Mouse (Mus musculus) retina, adult 2 months (tissue): ENCODE measurements at regions not wholly inside any gene's neighbourhood (a gene's known extent, or its start where the extent isn't known, plus 50 kb on each side); places are given as distances from the start of the nearest gene placed in this dataset.

ENCODE experiments used
- DNase-seq: peaks from one replicate; pipeline ENCODE4 v3.0.0-alpha.2; 2012; ENCODE audit warnings: low read depth, low spot score

GRCm38 (mm10) chr9:12492890-12493618 is 752.6 kb downstream of the Jrkl start:
- DNase-seq, result no peak

GRCm38 (mm10) chr9:12457810-12458209 is 787.8 kb downstream of the Jrkl start:
- no peak for DNase-seq

DNA sequence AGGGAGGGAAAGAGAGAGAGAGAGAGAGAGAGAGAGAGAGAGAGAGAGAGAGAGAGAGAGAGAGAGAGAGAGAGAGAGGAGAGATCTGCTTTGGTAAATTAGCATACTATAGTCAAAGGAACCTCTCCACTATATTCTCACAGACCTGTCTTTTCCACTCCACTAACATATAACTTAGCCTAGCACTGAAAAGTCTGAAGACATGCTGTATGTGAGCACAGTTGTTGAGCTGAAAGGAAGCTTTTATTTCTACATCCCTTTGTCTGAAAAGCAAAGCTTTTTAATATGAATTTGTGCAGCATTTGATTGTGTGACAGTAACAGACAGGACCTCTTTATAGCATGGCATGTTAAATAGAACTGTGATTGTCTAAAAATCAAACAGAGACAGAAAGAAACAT is 788.9 kb downstream of the Jrkl start:
- no peak for DNase-seq

- DNase-seq, result no peak
Observed at GRCm38 (mm10) chr9:12434171-12434570, 811.5 kb downstream of the Jrkl start.

- DNase-seq, result no peak
Observed at GRCm38 (mm10) chr9:12421906-12422305, 823.7 kb downstream of the Jrkl start.

DNA sequence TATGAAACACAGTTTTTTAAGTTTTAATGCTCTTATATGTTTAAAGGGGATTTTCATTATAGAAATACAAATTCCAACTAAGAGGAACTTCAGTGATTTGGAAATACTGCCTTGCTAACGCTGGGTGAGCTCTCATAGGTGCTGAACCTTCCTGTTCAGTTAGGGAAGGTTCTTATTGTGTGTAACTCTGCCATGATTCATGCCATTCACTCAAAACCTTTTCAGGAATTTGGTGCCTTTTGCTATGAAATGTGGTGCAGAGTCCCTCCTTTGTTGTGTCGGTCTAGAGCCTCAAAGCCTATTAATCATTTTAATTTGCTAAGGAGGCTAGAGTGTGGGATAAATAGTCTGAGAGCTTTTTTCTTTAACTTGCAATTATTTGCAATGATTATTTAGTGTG is 837.1 kb downstream of the Jrkl start:
- no peak for DNase-seq

- peak; percentile 6 for DNase-seq
Observed at GRCm38 (mm10) chr9:12404185-12404584, 841.4 kb downstream of the Jrkl start.

DNA sequence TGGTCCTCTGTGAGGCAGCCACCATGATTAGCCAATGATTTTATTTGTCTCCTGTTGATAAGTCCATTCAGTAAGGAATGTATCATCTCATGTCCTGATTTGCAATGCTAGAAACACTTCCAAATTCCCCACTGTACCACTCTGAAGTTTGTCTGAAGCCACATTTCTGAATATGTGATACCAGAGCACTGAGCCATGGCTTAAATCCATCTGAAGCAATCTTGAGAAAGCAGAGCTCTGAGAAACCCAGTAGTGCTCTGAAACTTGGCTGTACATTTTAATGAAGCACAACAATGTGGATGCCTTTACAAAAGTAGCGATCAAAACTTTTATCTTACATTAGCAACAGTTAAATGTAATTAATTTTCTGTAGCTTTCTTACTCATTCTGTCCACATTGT is 850.0 kb downstream of the Jrkl start:
- DNase-seq, result no peak

DNA sequence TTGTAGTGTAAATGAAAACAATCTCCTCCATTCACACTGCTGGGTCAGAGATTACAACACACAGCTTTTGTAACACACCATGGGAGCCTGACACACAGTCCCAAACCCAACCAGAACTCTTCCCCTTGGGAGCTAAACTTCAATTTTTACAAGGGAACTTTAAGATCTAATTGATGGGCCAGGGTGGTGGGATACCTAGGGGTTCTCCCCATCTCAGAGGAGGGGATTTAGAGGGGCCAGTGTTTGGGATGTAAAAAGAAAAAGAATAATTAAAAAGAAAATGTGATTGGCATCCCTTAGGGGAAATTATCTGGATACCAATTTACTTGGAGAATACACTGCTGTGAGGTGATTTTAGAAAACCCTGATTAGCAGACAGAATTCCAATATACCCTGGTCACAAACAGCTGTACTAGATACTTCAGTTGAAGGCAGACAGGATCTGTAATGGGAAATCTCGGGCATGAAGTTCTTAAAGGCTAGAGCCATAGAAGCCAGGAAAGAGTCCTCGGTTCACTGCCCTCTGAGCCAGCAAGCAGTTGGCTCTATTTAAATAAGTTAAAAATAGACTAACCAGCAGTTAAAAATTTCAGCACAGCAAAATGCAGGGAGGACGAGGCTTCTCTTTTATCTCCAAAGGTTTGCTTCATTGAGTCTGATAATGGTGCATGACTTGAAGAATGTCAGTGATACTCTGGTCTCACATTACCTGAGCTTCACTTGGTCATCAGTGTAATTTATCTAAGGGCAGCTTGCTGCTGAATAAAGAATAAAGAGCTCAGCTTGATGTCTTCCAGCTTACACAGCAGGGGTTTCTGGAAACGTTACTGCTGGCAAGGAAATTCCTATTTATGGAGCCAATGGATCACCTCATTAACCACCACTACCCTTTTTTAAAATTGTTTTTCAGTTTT is 864.6 kb downstream of the Jrkl start:
- no peak for DNase-seq

DNA sequence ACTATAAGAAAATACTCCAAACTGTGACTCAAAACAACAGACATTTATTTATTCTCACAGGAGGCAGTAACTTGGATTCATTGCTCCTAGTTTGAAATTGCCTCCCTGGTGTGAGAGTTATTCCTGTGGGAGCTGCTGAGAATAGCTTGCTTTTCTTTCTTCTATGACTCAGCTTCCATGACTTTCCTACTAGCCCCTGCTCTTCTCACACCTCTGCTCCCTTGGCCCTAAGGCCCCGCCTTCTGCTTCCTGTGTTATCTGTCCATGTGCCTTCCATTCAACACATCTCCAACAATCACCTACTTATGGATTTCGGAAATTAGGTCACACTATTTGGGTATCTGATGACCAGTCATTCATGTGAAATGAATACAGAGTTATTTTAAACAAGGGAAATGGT is 865.6 kb downstream of the Jrkl start:
- no peak for DNase-seq

DNA sequence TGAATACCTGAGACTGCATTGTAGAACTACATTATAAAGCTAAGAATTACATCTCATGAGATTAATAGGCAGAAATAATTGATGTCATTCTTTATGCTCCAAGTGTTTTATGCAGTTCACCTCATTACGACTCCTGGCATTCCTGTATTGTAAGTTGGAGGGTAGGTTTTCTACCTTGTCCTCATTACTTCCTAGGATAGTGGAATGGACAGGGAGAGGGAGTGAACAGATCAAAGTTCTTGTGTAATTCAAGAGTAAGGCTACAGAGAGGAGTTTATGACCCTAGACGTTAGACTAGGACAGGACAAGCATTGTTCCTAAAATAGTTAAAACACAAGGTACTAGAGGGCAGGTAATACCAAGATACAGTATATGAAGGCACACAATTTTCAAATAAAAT is 901.3 kb downstream of the Jrkl start:
- DNase-seq, result no peak

GRCm38 (mm10) chr9:12341453-12341852 is 904.2 kb downstream of the Jrkl start:
- no peak for DNase-seq

GRCm38 (mm10) chr9:12313517-12314075 is 932.0 kb downstream of the Jrkl start:
- no peak for DNase-seq

- DNase-seq, result no peak
Observed at GRCm38 (mm10) chr9:12313027-12313426, 932.6 kb downstream of the Jrkl start.
